Comparison of ENCODE assay signal across 8 mouse cellular contexts in the genomic region with DNA sequence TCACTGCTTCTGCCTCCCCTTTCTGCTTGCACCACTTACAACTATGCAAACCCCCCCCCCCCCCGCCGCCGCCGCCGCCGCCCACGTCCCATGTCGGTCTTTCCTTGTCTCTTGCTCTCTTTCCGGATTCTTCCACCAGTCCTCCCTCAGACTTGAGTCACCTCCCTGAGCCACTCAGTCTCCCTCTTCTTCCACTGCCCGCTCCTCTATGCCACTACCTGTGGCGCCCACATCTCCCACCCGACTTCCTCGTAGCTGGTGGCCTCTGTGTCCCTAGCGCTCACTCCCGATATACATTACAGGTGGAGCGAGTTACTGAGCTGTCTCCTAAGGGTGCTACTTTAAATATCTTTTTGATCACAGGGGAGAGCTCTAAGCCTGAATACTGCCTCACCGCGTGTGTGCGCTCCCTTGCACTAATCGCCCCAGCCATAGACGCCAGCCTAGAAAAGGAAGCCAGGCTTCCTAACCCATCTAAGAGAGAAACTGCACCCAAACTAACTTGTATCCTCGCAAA. TPM values are rescaled to one million over a fixed set of nuclear protein-coding genes. Genes with fewer than 3 reads are reported as not detected.
DNase-seq lines count a peak whose midpoint lies in the region; ATAC-seq lines count a peak whose summit lies in the region.

No protein-coding gene starts in this region.

- H3K27me3 ChIP-seq in intestine, embryonic 14.5 days (replicated peaks; ENCODE audit: control insufficient read depth, insufficient read depth, low read length): peaks cover 74% of the 10 kb centered on the region

- no peak overlapping the region for H3K9ac ChIP-seq in intestine, embryonic 14.5 days (ENCODE audit: low read length)

- H3K27ac ChIP-seq in intestine, embryonic 14.5 days (ENCODE audit: low read depth): no peak overlapping the region

- peak overlapping the region; percentile 34 for H3K4me2 ChIP-seq in intestine, embryonic 14.5 days (ENCODE audit: low read length)

- WGBS in intestine, embryonic 14.5 days: 3% methylated on average over 20 of the region's 22 CpGs

- no peak overlapping the region for H3K4me3 ChIP-seq in intestine, embryonic 14.5 days (ENCODE audit: low read depth, low read length)

- no peak for ATAC-seq in intestine, embryonic 14.5 days (replicated peaks; ENCODE audit: low FRiP score, low TSS enrichment, low read depth)

- DNase-seq in embryo, embryonic 9.5 days (ENCODE audit: extremely low spot score): peak; percentile 19
- no peak for DNase-seq in embryo, embryonic 10.5 days (ENCODE audit: low spot score)
- peak; percentile 26 for DNase-seq in right cerebral cortex, adult 18-20 months
- no peak for DNase-seq in right cerebral cortex, postnatal 4 days
- peak; percentile 55 for DNase-seq in intestine, embryonic 14.5 days (ENCODE audit: low spot score)
- DNase-seq in neural tube, embryonic 10.5 days (ENCODE audit: extremely low spot score, low spot score): peak; percentile 54
- DNase-seq in yolk sac, embryonic 10.5 days (ENCODE audit: low spot score): no peak
- DNase-seq in adrenal gland, adult 8-10 months: no peak

- H3K4me1 ChIP-seq in intestine, embryonic 14.5 days (replicated peaks; ENCODE audit: control insufficient read depth, insufficient read depth, low read length): peaks cover 10% of the 10 kb centered on the region

- no peaks in the 10 kb centered on the region for H3K36me3 ChIP-seq in intestine, embryonic 14.5 days (ENCODE audit: control insufficient read depth, insufficient read depth, low read length)

- no peaks in the 10 kb centered on the region for H3K9me3 ChIP-seq in intestine, embryonic 14.5 days (ENCODE audit: control insufficient read depth, low read length)

RNA-seq across cellular contexts. Expression of a gene that starts 38.8 kb away (rescaled TPM):
- 18.8 and 20.6 TPM in 2 replicates for polyA plus RNA-seq in intestine, embryonic 14.5 days (2014; fragmentation: Nextera tagmentation; extraction: Ambion mirVana)
- total RNA-seq in adrenal gland, adult 8-10 months (2022): 10 to 100 TPM; 20.1 to 39.1 (median 31.3) TPM

Comparison
In these comparisons a context has a peak if more than half of its experiments do, and no peak if none do; other contexts are left out.
1. DNase-seq: peak in embryo, embryonic 9.5 days (single experiment), right cerebral cortex, adult 18-20 months (single experiment), intestine, embryonic 14.5 days (single experiment) and neural tube, embryonic 10.5 days (single experiment); none in embryo, embryonic 10.5 days (single experiment), right cerebral cortex, postnatal 4 days (single experiment), yolk sac, embryonic 10.5 days (single experiment) and adrenal gland, adult 8-10 months (single experiment).